In genomic region chr1:133797979-133798820, GRCm38 (mm10) we compare ENCODE assay signal across 8 mouse cellular contexts. TPM values are rescaled to one million over a fixed set of nuclear protein-coding genes. Genes with fewer than 3 reads are reported as not detected.
DNase-seq lines count a peak whose midpoint lies in the region; ATAC-seq lines count a peak whose summit lies in the region.

No protein-coding gene starts in this region.

- H3K4me3 ChIP-seq in hindbrain, embryonic 11.5 days (ENCODE audit: low read depth, low read length), result 0 out of 2 replicates have a peak overlapping the region, but pooled peaks have one; percentile 4
- no peak overlapping the region; the same call in 1 of the 2 replicates for H3K4me3 ChIP-seq in neural tube, embryonic 14.5 days (ENCODE audit: low read depth, low read length)

- no peaks in the 10 kb centered on the region for H3K36me3 ChIP-seq in hindbrain, embryonic 11.5 days (ENCODE audit: control insufficient read depth, insufficient read depth, low read length)
- H3K36me3 ChIP-seq in neural tube, embryonic 14.5 days (ENCODE audit: control insufficient read depth, insufficient read depth, low read length), result no peaks in the 10 kb centered on the region

- peak; percentile 20 for DNase-seq in embryo, embryonic 10 days (ENCODE audit: low spot score)
- DNase-seq in embryo, embryonic 9.5 days (ENCODE audit: extremely low spot score), result no peak
- peak; percentile 70 for DNase-seq in c-Kit-negative CD71-positive TER-119-positive erythroid progenitor cells, embryonic 14.5 days (ENCODE audit: low read depth, low spot score)
- DNase-seq in hindbrain, embryonic 11.5 days (ENCODE audit: low spot score), result no peak
- peak; percentile 88 for DNase-seq in liver
- no peak for DNase-seq in layer of hippocampus, postnatal 10 days (ENCODE audit: low spot score in 2 of 2)
- no peak for DNase-seq in right cerebral cortex, postnatal 10 days (ENCODE audit: low spot score in 2 of 2)

- no peak overlapping the region for H3K9ac ChIP-seq in hindbrain, embryonic 11.5 days (ENCODE audit: low read depth, low read length)
- no peak overlapping the region for H3K9ac ChIP-seq in neural tube, embryonic 14.5 days (replicated peaks; ENCODE audit: low read depth, low read length)

- no peaks in the 10 kb centered on the region for H3K9me3 ChIP-seq in hindbrain, embryonic 11.5 days (ENCODE audit: control insufficient read depth, low read length)
- no peaks in the 10 kb centered on the region for H3K9me3 ChIP-seq in neural tube, embryonic 14.5 days (ENCODE audit: control insufficient read depth, low read length)

- H3K27ac ChIP-seq in hindbrain, embryonic 11.5 days (ENCODE audit: low read depth, low read length), result no peak overlapping the region
- no peak overlapping the region for H3K27ac ChIP-seq in neural tube, embryonic 14.5 days (ENCODE audit: low read depth, low read length)

- ATAC-seq in hindbrain, embryonic 11.5 days (ENCODE audit: low FRiP score), result no peak
- no peak for ATAC-seq in neural tube, embryonic 14.5 days (ENCODE audit: low read depth)

- H3K4me2 ChIP-seq in hindbrain, embryonic 11.5 days (replicated peaks; ENCODE audit: low read depth, low read length), result peak overlapping the region; percentile 87; the same call in 1 of the 2 replicates
- H3K4me2 ChIP-seq in neural tube, embryonic 14.5 days (ENCODE audit: low read depth, low read length), result peak overlapping the region; percentile 79

- 19% methylated on average over 9 of the region's 9 CpGs for WGBS in hindbrain, embryonic 11.5 days
- WGBS in neural tube, embryonic 14.5 days, result 34% methylated on average over 9 of the region's 9 CpGs

- peaks cover 22% of the 10 kb centered on the region; the same call in 1 of the 2 replicates for H3K4me1 ChIP-seq in hindbrain, embryonic 11.5 days (replicated peaks; ENCODE audit: control insufficient read depth, insufficient read depth, low read length)
- peaks cover 11% of the 10 kb centered on the region; the same call in 1 of the 2 replicates for H3K4me1 ChIP-seq in neural tube, embryonic 14.5 days (ENCODE audit: control insufficient read depth, insufficient read depth, low read length)

- H3K27me3 ChIP-seq in hindbrain, embryonic 11.5 days (ENCODE audit: control insufficient read depth, insufficient read depth, low read length), result peaks cover 8% of the 10 kb centered on the region
- H3K27me3 ChIP-seq in neural tube, embryonic 14.5 days (ENCODE audit: control insufficient read depth, insufficient read depth, low read length), result no peaks in the 10 kb centered on the region; the same call in 1 of the 2 replicates

RNA-seq across cellular contexts. Expression of gene Atp2b4, which starts 2.6 kb away (rescaled TPM):
- 8.7 and 15.3 TPM in 2 replicates for polyA plus RNA-seq in hindbrain, embryonic 11.5 days (2014; fragmentation: Nextera tagmentation; extraction: Ambion mirVana)
- polyA plus RNA-seq in neural tube, embryonic 14.5 days (2014; fragmentation: Nextera tagmentation; extraction: Ambion mirVana), result 17.6 and 30.3 TPM in 2 replicates
- total RNA-seq in layer of hippocampus, postnatal 10 days (2021), result 100 to 1,000 TPM; 102 to 107 TPM

Comparison
In these comparisons a context has a peak if more than half of its experiments do, and no peak if none do; other contexts are left out.
1. DNase-seq: peak in embryo, embryonic 10 days (single experiment), c-Kit-negative CD71-positive TER-119-positive erythroid progenitor cells, embryonic 14.5 days (single experiment) and liver (single experiment); none in embryo, embryonic 9.5 days (single experiment), hindbrain, embryonic 11.5 days (single experiment), layer of hippocampus, postnatal 10 days (0 of 2) and right cerebral cortex, postnatal 10 days (0 of 2).